Mouse (Mus musculus) 416B (cell line): ENCODE measurements at regions not wholly inside any gene's neighbourhood (a gene's known extent, or its start where the extent isn't known, plus 50 kb on each side); places are given as distances from the start of the nearest gene placed in this dataset.
"Not testable (repeated sequence)": the region's sequence is repeated elsewhere in the genome, so short reads cannot be mapped to it uniquely, and the experiment has no call there.

Experiments used
- DNase-seq: peaks from one replicate; pipeline ENCODE4 v3.0.0; 2011; ENCODE audit warnings: low read depth

DNA sequence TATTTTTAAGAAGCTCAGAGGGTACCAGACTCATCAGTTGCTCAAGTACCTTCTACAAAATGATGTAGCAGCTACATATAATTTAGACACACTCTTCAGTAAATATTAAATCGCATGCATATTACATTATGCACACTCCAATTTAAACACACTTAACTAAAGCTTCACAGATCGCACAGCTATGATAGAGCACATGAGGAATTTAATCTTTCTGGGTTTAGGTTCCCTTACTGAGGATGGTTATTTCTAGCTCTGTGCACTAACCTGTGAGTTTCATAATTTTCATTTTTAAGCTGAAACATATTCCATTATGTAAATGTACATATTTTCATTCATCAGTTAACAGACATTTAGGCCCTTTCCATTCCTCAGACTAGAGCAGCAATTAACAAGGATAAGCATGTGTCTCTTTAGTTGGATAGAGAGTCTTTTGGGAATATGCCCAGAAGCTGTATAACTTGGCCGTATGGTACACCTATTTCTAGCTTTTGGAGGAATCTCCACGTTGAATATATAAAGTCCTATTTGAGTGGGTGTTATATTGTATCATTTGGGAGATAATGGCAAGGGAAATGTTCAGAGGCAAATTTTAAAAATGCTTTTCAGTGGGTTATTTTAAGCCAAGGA, 694.0 kb downstream of the Trib2 start:
- no peak for DNase-seq

DNA sequence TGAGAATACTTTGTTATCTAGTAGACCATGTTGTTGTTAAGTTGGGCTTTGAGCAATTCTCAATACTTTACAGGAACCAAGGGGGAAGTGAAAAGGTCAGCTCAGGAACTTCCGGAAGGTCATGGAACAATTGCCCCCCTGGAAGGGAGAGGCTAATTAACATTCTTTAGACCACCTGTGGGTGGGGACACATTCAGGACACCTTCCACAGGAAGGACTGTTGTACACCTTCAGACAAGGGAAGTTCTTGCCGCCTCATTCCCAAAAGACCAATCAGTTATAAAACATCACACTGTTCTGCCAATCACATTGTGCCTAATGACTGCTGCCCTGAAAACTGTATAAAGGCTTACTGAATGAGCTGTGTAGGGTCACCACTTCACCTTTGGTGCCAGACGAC, 701.2 kb downstream of the Trib2 start:
- DNase-seq: no peak

DNA sequence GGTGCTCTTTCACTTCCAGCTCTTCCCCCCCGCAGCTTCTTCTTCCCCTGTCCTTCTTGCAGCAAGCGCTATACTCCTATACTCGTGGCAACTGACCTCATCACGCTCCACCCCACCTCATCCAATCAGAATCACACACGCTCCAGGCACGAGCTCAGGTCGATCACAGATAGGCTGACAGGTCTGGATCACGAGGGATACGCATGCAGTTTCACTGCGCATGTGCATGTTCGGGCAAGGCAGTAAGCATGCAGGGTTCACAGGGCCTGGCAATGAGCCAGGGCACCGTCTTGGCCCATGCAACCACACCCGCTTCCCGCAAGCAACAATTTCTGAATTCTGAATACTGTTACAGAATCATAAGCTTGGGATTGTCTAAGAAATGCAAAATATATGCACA, 701.9 kb downstream of the Trib2 start:
- DNase-seq: no peak

DNA sequence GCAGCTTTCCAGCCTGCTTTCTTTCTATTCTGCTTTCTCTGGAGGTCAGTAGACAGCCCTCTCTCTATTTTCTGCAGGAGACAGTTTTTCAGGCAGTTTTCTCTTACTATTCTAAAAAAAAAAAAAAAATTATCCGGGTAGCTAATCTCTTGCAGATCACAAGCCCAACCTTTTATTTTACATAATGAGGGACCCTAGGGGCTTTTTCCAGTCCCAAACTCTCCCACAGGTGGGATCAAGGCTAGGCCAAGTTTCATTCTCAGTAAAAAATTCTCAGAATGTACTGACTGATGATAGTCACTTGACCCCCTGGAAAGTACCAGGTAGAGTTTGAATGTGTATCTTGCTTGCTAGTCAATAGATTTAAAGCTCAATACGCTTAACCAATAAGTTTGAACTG, 705.7 kb downstream of the Trib2 start:
- no peak for DNase-seq

DNA sequence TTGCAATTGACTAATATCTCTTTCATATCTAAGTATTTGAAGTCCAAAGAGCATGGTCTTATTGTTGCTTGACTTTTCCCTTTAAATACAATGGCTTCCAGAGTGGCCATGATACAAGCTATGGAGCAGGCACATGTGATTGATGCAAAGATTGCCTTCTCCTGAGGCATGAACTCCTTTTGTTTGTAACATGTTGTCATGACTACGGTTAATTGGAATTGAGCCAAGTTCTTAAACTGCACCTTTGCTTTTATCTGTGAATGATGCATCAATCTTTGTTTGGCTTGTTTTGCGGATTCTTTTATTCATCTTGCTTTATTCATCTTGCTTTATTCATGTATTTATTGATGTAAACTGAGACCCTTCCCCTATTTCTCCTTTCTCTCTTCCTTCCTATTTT, 711.8 kb downstream of the Trib2 start:
- no peak for DNase-seq

DNA sequence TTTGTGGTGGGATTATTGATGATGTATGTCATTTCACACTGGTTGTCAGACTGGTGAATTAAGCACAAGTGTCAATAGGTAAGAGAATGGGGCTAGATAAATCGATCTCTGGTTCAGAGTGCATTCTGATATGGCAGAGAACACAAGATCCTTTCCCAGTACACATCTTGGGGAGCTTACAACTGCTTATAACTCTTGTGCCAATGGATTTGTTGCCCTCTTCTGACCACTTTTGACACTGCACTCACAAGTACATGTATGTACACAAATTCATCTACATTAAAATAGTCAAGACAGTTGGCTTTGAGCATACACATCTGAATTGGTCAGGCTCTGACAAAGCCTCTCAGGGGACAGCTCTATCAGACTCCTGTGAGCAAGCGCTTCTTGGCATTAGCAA, 738.1 kb downstream of the Trib2 start:
- DNase-seq: peak; percentile 63

DNA sequence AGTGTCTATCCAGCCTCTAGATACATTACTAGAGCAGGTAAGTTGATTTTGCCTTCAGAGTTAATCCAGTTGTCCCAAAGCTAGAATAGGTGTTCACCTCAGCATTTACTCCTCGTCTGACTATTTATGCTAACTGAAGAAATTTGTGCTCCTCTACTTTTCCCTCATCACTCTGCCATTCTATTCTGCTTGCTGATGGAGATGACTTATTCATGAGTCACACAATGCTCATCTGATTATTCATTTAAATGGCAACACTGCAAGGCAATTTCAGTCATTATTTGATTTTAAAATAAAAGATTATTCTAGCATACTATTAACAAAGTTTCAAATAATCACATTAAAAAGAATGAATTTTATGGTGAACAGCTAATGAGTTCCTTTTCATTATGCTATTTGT, 752.4 kb downstream of the Trib2 start:
- no peak for DNase-seq

DNA sequence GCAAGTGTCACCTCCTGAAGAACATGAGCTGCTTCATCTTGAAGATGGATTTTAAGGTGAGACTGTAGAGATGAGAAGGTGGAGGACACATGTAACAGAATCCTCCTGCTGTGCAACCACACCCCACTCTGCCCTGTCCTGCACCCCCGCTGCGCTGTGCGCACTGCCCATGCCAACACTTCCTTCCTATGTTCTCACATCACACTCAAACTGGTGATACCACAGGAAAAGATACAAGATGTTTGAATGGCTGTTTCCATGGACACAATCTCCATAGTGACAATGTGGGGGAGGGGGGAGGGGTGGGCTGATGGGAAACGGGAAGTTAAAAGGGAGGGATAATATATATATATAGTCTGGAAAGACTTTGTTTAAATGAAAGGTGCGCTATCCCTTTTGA, 765.3 kb downstream of the Trib2 start:
- DNase-seq: no peak

DNA sequence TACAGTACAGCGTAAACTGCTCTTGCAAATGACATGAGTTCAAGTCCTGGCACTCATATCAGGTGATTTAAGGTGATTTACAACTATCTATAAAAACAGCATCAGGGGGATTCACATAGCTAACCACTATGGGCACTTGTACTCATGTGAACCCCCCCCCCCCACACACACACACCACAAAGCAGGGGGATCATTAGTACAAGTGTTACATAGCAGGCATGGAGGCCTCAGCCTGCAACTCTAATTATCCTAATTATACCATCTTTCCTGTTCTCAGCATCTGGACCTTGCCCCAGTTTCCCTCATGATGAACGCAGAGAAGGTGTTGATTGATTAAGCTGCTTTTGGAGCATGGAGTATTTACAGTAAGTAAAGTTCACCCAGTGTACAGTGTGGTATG, 773.5 kb downstream of the Trib2 start:
- no peak for DNase-seq

DNA sequence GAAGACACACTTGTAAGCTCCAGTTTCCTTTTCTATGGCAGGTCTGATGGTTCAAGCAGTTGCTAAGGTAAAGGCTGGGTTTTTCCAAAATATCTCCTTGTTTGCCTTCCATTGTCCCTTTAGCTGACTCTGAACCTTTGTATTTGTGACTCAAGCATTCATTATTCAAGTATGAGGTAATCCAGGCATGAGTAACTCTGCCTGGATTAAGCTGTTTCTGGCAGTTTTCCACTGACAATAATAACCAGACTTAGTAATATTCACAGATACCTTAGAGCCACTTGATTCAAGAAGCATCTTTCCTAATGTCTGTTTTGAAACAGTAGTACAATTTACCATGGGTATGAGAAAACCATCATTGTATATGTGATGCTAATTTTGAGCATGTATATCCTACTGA, 805.6 kb downstream of the Trib2 start:
- DNase-seq: no peak

DNA sequence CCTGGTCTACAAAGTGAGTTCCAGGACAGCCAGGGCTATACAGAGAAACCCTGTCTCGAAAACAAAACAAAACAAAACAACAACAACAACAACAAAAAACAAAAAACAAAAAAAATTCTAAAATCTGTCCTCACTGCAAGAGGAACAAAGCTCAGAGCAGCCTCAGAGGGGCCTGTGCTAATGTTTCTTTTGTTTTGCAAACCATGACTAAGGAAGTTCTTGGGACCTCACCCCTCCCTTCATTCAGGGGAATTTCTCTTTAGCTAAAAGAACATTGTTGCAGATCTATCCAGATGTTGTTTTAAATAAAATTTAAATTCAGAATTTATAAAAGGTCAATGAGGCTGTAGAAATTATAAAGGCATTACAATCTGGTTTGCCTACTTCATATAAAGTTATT, 814.3 kb downstream of the Trib2 start:
- DNase-seq: not testable (repeated sequence)
